Mouse (Mus musculus) granulocyte monocyte progenitor cell, adult 5-6 weeks (primary cell): ENCODE measurements around the gene Car15. TPM values are rescaled to one million over a fixed set of nuclear protein-coding genes. Genes with fewer than 3 reads are reported as not detected.

ENCODE experiments used
- ATAC-seq: replicated peaks from 2 replicates; pipeline ENCODE4 v1.8.0; 2016; ENCODE audit warnings: mild to moderate bottlenecking, moderate TSS enrichment, inconsistent platforms; ENCODE audit not compliant: poor library complexity, severe bottlenecking
- total RNA-seq, 2 experiments: library from RNA; stranded (forward) in 1 of 2; stranded (reverse) in 1 of 2; fragments of 200-712, 200-1000 nt in 1 of 2; fragments of >200 nt in 1 of 2; fragmentation: Nextera tagmentation in 1 of 2; gene quantifications; 2 replicates each; pipeline ENCODE4 v1.2.3; 2014 to 2017

Car15 gene
- total RNA-seq, 2 experiments from 2014 or later, result 5.2 TPM; not detected in 1

DNA sequence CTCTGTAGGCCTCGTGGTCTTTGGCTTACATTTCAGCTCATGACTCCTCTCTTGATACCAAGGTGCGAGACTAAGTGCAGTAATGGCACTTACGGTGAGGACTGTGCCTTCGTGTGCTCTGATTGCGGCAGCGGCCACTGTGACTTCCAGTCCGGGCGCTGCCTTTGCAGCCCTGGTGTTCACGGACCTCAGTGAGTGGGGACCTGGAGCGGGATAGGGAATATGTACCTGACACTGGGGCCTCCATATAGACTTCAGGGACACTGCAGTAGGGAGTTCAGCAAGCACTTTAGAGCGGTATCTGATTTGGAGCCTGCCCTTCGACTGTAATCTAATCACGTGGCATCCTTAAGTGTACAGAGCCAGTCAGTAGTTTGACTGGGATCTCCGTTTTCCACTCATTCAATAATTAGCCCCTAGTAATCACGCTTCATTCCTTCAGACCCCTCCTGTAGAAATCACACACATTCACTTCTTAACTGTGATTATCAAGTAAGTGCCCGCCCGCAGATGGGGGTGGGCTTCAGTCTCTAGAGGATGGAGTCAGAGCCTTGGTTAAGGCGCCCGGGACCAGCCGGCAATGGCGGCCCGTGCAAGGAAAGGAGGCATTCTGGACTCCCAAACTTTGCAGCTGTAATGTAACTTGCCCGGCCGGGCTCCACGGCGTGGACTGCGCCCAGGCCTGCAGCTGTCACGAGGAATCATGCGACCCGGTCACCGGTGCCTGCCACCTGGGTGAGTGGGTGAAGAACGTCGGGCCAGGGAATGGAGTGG lies 34.3 kb downstream of the Car15 start:
- no peak for ATAC-seq

GRCm38 (mm10) chr16:17802839-17803674 lies 35.1 kb downstream of the Car15 start:
- peak; percentile 19 for ATAC-seq

DNA sequence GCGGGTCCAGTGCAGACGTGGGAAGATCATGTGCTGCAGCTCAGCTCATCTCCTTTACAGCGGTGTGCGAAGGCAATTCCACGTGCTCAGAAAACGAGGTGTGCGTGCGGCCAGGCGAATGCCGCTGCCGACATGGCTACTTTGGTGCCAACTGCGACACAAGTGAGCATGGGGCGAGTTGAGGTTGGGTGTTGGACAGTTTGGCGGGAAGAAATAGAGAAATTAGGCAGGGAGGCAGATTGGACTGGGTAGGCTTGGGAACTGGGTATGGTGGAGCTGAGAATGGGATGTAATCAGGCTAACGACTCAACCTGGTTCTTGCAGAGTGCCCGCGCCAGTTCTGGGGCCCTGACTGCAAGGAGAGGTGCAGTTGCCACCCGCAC lies 35.7 kb downstream of the Car15 start:
- no peak for ATAC-seq

DNA sequence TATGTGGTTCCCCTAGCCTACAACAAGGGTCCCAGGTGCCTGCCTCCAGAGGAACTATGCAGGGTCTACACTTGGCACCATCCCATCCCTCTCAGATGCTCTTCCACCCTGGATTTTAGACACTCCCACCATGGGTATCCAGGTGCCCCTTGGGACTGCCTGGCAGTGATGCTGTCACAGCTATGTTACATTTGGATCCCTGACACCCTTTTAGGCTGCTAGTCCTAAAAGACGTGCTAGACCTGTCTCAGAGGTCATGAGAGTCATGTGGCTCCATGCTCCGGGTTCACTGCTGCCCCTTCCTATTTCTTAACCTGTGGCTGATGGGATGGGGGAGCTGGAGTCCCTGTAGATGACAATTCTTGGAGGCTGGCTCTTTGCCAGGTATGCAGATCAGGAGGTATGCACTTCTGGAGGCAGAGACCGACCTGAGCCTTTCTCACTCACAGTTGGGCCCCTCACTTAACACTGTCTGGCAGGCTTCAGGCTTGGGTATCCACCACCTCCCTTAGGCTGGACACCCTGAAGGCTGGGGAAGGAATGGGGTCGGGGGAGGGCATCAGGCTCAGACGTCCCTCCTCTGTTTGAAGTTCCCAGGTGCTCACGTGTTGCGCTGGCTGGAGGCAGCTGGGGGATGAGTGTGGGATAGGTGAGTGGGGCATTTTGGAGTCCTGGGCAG lies 36.2 kb downstream of the Car15 start:
- no peak for ATAC-seq

DNA sequence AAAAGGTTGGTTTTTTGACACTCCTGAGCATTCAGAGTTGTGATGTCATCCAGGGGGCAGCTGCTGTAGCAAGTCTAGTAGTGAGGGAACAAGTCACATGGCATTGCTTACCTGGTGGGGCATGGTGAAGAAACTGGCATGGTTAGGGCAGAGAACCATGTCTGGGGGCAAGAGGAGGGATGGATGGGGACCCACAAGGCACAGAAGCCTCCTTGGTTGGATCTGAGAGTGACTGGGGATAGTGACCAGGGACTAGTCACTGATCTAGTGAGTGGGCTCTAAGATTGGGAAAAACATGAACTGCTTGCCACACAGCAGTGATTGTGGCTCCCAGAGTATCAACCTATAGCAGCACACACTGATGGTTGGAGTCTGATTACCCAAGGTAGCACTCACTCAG lies 38.6 kb downstream of the Car15 start:
- no peak for ATAC-seq

- no peak for ATAC-seq
Observed at GRCm38 (mm10) chr16:17798321-17799180, 39.6 kb downstream of the Car15 start.

- ATAC-seq, result no peak
Observed at GRCm38 (mm10) chr16:17797812-17798311, 40.3 kb downstream of the Car15 start.

DNA sequence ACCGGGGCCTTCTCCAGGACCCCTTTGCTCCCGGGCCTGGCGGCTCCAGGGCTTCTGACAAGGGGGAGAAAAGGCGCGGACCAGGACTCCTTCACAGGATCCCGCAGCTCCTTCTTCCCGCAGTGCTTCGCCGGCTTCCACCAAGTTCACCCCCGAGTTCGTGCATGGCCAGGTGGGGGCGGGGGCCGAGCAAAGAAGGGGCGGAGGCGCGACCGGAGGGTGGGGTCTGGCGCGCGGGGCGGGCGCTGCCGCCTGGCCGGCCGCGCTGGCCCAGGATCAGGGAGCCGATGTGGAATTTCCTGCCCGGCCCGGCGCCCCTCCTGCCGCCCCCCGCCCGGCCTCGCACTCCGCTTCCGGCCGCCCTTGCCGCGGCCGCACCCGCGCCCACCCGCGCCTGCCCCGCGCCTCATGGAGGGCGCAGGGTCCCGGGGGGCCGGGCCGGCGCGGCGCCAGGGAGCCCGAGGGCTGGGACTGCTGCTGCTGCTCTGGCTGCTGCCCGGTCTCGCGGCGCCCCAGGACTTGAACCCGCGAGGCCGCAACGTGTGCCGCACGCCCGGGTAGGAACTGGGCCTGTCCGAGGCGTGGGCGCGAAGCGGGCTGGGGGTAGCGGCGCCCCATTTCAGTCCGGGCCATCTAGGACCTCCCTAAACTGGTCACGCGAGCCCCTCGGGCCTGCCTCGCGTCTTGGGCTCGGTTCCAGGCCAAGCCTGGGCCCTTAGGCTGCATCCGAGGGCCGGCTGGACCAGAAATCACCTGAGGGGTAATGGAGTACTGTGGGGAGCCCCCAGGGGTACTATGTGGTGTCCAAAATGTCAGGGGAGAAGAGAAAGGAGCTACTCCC lies 41.0 kb downstream of the Car15 start, which contains the start of gene Scarf2:
Gene Scarf2, plus strand, starts transcription at position 312 of the 841 bp plus-strand sequence.
- 0 out of 2 replicates have a peak, but pooled peaks have one; percentile 9 for ATAC-seq

DNA sequence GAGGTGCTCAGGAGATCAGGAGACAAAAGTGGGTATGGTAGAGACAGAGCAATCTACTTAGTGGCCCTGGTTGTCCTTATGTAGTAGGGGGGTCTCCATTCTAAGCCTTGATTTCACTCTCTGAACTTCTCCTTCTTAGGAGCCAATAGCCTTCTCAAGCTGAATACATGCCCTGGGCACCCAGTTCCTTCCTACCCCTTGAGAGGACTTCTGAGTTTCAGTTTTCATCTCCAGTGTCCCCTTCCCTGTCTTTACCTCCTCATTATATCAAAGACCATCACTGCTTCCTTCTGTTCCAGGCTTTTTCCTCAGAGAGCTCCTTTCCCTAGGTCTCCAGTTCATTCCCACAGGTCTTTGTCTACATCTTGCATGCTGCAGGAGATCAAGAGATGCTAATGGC lies 41.6 kb downstream of the Car15 start:
- peak; percentile 52; the same call in 1 of the 2 replicates for ATAC-seq

DNA sequence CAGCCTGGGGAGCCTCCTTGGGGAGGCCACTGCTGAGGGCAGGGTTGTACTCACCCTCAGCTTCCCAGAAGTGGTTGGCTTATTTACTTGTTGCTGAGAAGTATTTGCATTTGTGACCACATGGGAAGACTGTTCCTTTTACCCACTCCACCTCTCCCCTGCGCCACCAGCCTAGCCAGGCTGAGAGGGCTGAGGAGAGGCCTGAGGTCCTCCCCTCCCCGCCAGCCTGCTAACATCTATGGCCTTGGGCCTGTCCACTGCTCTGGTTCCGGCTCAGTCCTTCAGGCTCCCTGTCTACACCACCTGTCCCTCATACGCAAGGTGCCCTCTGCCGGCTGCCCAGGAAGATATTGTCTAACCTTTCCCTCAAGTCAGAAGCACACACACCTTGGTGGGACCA lies 42.5 kb downstream of the Car15 start:
- ATAC-seq, result no peak

DNA sequence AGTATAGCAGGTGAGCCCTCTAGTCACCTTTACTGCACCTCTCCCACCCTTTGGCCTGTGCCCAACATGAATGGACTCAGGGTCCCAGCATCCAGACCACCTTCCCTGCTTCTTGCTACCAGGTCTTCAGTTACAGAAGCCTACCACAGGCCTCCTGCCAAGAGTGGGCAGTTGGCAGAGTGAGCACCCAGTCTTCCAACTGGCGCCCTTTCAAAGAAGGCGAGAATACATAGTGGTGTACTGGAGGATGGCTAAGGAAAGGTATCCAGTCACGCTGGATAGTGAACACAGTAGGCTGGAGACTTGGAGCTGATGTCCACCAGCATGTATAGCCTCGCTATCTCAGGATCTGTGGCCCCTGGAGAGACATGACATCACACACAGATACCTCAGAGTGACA lies 44.1 kb downstream of the Car15 start:
- no peak for ATAC-seq

- ATAC-seq, result no peak
Observed at GRCm38 (mm10) chr16:17792728-17793127, 45.4 kb downstream of the Car15 start.

DNA sequence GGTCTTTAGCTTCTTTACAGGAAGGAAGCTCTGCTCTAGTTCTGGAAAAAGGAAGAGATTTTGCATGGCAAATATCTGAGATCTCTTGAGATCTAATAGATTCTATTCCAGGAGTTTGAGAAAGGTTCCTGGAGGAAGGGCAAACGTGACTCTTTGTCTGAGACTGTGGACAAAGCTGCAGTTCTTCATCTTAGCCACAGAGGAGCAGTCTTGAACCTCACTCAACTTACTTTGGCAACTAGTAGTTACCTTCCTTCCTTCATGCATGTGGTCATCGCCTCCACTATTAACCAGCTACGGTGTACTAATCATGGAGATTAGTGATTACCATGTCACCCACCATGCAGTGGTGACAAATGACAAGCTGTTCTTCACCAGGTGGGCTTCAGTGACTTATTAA lies 52.8 kb downstream of the Car15 start:
- ATAC-seq, result no peak

Other genes with a start within 250 kb of the Car15 start
- 69.2 and 77.1 TPM in 2 replicates for gene Smpd4, start 219.0 kb downstream of the Car15 start, total RNA-seq (2014; fragmentation: Nextera tagmentation)
- gene Smpd4, start 219.0 kb downstream of the Car15 start, total RNA-seq (2017), result 39.3 and 54.7 TPM in 2 replicates
- not detected in 2 replicates for gene Ccdc74a, start 191.9 kb downstream of the Car15 start, total RNA-seq (2014; fragmentation: Nextera tagmentation)
- gene Ccdc74a, start 191.9 kb downstream of the Car15 start, total RNA-seq (2017), result not detected in 2 replicates
- 59.4 and 61.7 TPM in 2 replicates for gene Med15, start 105.5 kb downstream of the Car15 start, total RNA-seq (2014; fragmentation: Nextera tagmentation)
- 21.3 and 23.7 TPM in 2 replicates for gene Med15, start 105.5 kb downstream of the Car15 start, total RNA-seq (2017)
- 16.7 and 20.1 TPM in 2 replicates for gene Klhl22, start 78.7 kb downstream of the Car15 start, total RNA-seq (2014; fragmentation: Nextera tagmentation)
- 13.2 and 24.6 TPM in 2 replicates for gene Klhl22, start 78.7 kb downstream of the Car15 start, total RNA-seq (2017)
- 1.1 TPM in 1 of 2 replicates, not detected in the other for gene Scarf2, start 41.1 kb downstream of the Car15 start, total RNA-seq (2014; fragmentation: Nextera tagmentation)
- not detected in 2 replicates for gene Scarf2, start 41.1 kb downstream of the Car15 start, total RNA-seq (2017)
- gene B830017H08Rik, start 5.2 kb downstream of the Car15 start, total RNA-seq (2014; fragmentation: Nextera tagmentation), result not detected in 2 replicates
- not detected in 2 replicates for gene B830017H08Rik, start 5.2 kb downstream of the Car15 start, total RNA-seq (2017)
- 0.06 and 0.69 TPM in 2 replicates for gene Gm20518, start 53.3 kb upstream of the Car15 start, total RNA-seq (2014; fragmentation: Nextera tagmentation)
- 0.69 TPM in 1 of 2 replicates, not detected in the other for gene Gm20518, start 53.3 kb upstream of the Car15 start, total RNA-seq (2017)
- gene Tssk1, start 55.9 kb upstream of the Car15 start, total RNA-seq (2014; fragmentation: Nextera tagmentation), result not detected in 2 replicates
- 0.04 TPM in 1 of 2 replicates, not detected in the other for gene Tssk1, start 55.9 kb upstream of the Car15 start, total RNA-seq (2017)
- gene Dgcr2, start 60.2 kb upstream of the Car15 start, total RNA-seq (2014; fragmentation: Nextera tagmentation), result 26.6 and 33.0 TPM in 2 replicates
- 43.1 and 49.6 TPM in 2 replicates for gene Dgcr2, start 60.2 kb upstream of the Car15 start, total RNA-seq (2017)
- not detected in 2 replicates for gene Tssk2, start 60.3 kb upstream of the Car15 start, total RNA-seq (2014; fragmentation: Nextera tagmentation)
- gene Tssk2, start 60.3 kb upstream of the Car15 start, total RNA-seq (2017), result not detected in 2 replicates
- 15.3 and 15.7 TPM in 2 replicates for gene Ess2, start 73.0 kb upstream of the Car15 start, total RNA-seq (2014; fragmentation: Nextera tagmentation)
- 19.6 and 19.7 TPM in 2 replicates for gene Ess2, start 73.0 kb upstream of the Car15 start, total RNA-seq (2017)
- gene Gsc2, start 76.7 kb upstream of the Car15 start, total RNA-seq (2014; fragmentation: Nextera tagmentation), result not detected in 2 replicates
- not detected in 2 replicates for gene Gsc2, start 76.7 kb upstream of the Car15 start, total RNA-seq (2017)
- gene Slc25a1, start 89.9 kb upstream of the Car15 start, total RNA-seq (2014; fragmentation: Nextera tagmentation), result 32.0 and 36.3 TPM in 2 replicates
- 40.6 and 47.9 TPM in 2 replicates for gene Slc25a1, start 89.9 kb upstream of the Car15 start, total RNA-seq (2017)
- gene Vpreb2, start 142.1 kb upstream of the Car15 start, total RNA-seq (2014; fragmentation: Nextera tagmentation), result not detected in 2 replicates
- not detected in 2 replicates for gene Vpreb2, start 142.1 kb upstream of the Car15 start, total RNA-seq (2017)
- gene Dgcr6, start 214.5 kb upstream of the Car15 start, total RNA-seq (2014; fragmentation: Nextera tagmentation), result 22.3 and 53.9 TPM in 2 replicates
- 19.7 and 24.1 TPM in 2 replicates for gene Dgcr6, start 214.5 kb upstream of the Car15 start, total RNA-seq (2017)